9 mouse cellular contexts compared by ENCODE assay signal in the genomic region with DNA sequence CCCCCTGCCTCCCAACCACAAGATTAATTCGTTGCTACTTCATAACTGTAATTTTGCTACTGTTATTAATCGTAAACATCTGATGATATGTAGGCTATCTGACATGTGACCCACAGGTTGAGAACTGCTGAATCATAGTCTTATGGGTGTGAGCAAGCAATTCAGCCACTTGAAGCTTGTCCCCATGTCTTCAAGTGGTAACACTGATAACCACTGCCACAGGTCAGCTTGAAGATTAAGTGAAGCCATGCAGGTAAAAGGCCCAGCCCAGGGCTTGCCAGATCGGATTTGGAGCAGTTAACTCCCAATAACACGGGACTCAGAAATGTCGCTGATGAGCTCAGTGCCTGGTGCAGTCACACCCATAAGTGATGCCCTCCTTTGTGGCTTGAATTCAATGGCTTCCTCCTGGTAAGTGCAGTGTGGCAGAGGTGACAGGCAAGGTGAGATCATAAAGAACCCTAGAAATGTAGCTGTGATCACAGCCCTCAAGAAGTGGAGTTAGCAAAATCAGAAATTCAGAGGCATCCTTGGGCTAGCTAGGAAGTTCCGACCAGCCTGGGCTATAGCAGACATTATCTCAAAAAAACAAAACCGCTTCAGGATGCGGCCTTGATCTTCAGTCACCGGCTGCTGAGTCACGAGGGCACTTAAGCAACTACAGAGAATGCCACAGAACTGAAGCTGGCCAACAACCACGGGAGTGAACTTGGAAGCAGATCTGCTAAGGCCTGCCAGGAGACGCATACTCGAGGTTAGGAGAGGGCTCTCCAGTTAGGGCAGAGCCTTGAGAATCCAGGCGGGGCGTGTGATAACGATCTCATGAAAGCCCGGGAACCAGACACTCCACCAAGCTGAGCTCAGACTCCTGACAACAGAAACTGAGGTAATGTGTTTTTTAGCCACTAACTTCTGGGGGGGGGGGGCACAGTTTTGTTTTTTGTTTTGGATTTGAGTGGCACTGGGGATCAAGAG. TPM values are rescaled to one million over a fixed set of nuclear protein-coding genes. Genes with fewer than 3 reads are reported as not detected.
DNase-seq lines count a peak whose midpoint lies in the region; ATAC-seq and TF ChIP-seq lines count a peak whose summit lies in the region.
"Had no signal": no experiment of that assay in that cellular context is flagged by ENCODE, and none has a peak within 500 bp of the region (broad histone marks: within the 10 kb centered on the region; RNA-seq: fewer than 3 reads in every experiment).

No protein-coding gene starts in this region.

- WGBS in kidney, adult 2 months = 53% methylated on average over 17 of the region's 17 CpGs
- 65% methylated on average over 17 of the region's 17 CpGs for WGBS in embryonic facial prominence, embryonic 13.5 days
- 33% methylated on average over 17 of the region's 17 CpGs for WGBS in heart, postnatal 0 days
- 78% methylated on average over 17 of the region's 17 CpGs for WGBS in hindbrain, postnatal 0 days

- H3K36me3 ChIP-seq in kidney, adult 2 months (ENCODE audit: control insufficient read depth, insufficient read depth, low read length) = no peaks in the 10 kb centered on the region
- H3K36me3 ChIP-seq in embryonic facial prominence, embryonic 13.5 days = peaks cover 13% of the 10 kb centered on the region
- H3K36me3 ChIP-seq in heart, postnatal 0 days (replicated peaks; ENCODE audit: control insufficient read depth, insufficient read depth, low read length) = no peaks in the 10 kb centered on the region
- H3K36me3 ChIP-seq in hindbrain, postnatal 0 days (ENCODE audit: insufficient read depth, low read length) = no peaks in the 10 kb centered on the region

- H3K4me3 ChIP-seq in kidney, adult 2 months (ENCODE audit: insufficient read depth, low read depth, low read length) = no peak overlapping the region
- H3K4me3 ChIP-seq in embryonic facial prominence, embryonic 13.5 days = no peak overlapping the region
- no peak overlapping the region for H3K4me3 ChIP-seq in heart, postnatal 0 days (ENCODE audit: low read depth, low read length)
- no peak overlapping the region for H3K4me3 ChIP-seq in hindbrain, postnatal 0 days (ENCODE audit: low read length)
- H3K4me3 ChIP-seq: limb, embryonic 15.5 days had no signal

- DNase-seq in kidney, adult 2 months = peak; percentile 77
- no peak for DNase-seq in kidney, postnatal 10 days
- peak; percentile 20 for DNase-seq in heart, postnatal 0 days (ENCODE audit: low spot score)
- peak; percentile 88 for DNase-seq in lung, postnatal 10 days
- peak; percentile 52 for DNase-seq in urinary bladder, postnatal 25 days (ENCODE audit: low spot score)
- DNase-seq in hindbrain, postnatal 0 days (ENCODE audit: low spot score) = no peak
- DNase-seq in layer of hippocampus, postnatal 36 days = no peak

- TF ChIP-seq POLR2A in kidney, adult 2 months (IDR thresholded peaks at IDR 0.05; ENCODE audit: low read depth, low read length) = no peak

- TF ChIP-seq EP300 in heart, postnatal 0 days (IDR thresholded peaks at IDR 0.05; ENCODE audit: low read depth) = no peak

- TF ChIP-seq CTCF in kidney, adult 2 months (conservative IDR thresholded peaks at IDR 0.05; ENCODE audit: insufficient read depth, insufficient read length, low read depth, low read length) = no peak
- TF ChIP-seq CTCF in heart, postnatal 0 days (IDR thresholded peaks at IDR 0.05; ENCODE audit: low read depth) = no peak
- no peak for TF ChIP-seq CTCF in hindbrain, postnatal 0 days (IDR thresholded peaks at IDR 0.05; ENCODE audit: low read depth)

- no peak for ATAC-seq in embryonic facial prominence, embryonic 13.5 days (ENCODE audit: insufficient number of reproducible peaks, insufficient read depth, low FRiP score, low TSS enrichment, low read depth)
- ATAC-seq in heart, postnatal 0 days (ENCODE audit: insufficient read depth, low read depth) = no peak
- ATAC-seq in hindbrain, postnatal 0 days = no peak

- no peaks in the 10 kb centered on the region; the same call in 1 of the 2 replicates for H3K4me1 ChIP-seq in kidney, adult 2 months (ENCODE audit: control insufficient read depth, insufficient read depth, low read length)
- 0 out of 2 replicates have a peak, but pooled peaks cover 6% of the 10 kb centered on the region for H3K4me1 ChIP-seq in embryonic facial prominence, embryonic 13.5 days
- peaks cover 13% of the 10 kb centered on the region for H3K4me1 ChIP-seq in heart, postnatal 0 days (ENCODE audit: control insufficient read depth, insufficient read depth)
- no peaks in the 10 kb centered on the region for H3K4me1 ChIP-seq in hindbrain, postnatal 0 days (ENCODE audit: insufficient read depth, low read length)

- peak overlapping the region; percentile 17; the same call in 1 of the 2 replicates for H3K27ac ChIP-seq in kidney, adult 2 months (ENCODE audit: insufficient read depth, low read depth, low read length)
- peak overlapping the region; percentile 55; the same call in 1 of the 2 replicates for H3K27ac ChIP-seq in embryonic facial prominence, embryonic 13.5 days
- peak overlapping the region; percentile 1; the same call in 1 of the 2 replicates for H3K27ac ChIP-seq in heart, postnatal 0 days (ENCODE audit: low read depth)
- no peak overlapping the region for H3K27ac ChIP-seq in hindbrain, postnatal 0 days
- H3K27ac ChIP-seq: limb, embryonic 15.5 days had no signal

- no peak overlapping the region for H3K9ac ChIP-seq in embryonic facial prominence, embryonic 13.5 days
- H3K9ac ChIP-seq in heart, postnatal 0 days (replicated peaks; ENCODE audit: low read depth, low read length) = no peak overlapping the region
- H3K9ac ChIP-seq in hindbrain, postnatal 0 days (replicated peaks; ENCODE audit: low read length) = no peak overlapping the region
- H3K9ac ChIP-seq: limb, embryonic 15.5 days had no signal

- no peaks in the 10 kb centered on the region for H3K9me3 ChIP-seq in embryonic facial prominence, embryonic 13.5 days
- no peaks in the 10 kb centered on the region for H3K9me3 ChIP-seq in heart, postnatal 0 days (replicated peaks; ENCODE audit: control insufficient read depth, low read length)
- no peaks in the 10 kb centered on the region for H3K9me3 ChIP-seq in hindbrain, postnatal 0 days (ENCODE audit: low read length)
- H3K9me3 ChIP-seq: limb, embryonic 15.5 days had no signal

- H3K27me3 ChIP-seq in kidney, adult 2 months (replicated peaks; ENCODE audit: control insufficient read depth, insufficient read depth, low read length) = no peaks in the 10 kb centered on the region
- H3K27me3 ChIP-seq in embryonic facial prominence, embryonic 13.5 days = no peaks in the 10 kb centered on the region
- H3K27me3 ChIP-seq in heart, postnatal 0 days (ENCODE audit: control insufficient read depth, insufficient read depth, low read length) = no peaks in the 10 kb centered on the region
- H3K27me3 ChIP-seq in hindbrain, postnatal 0 days (ENCODE audit: insufficient read depth, low read length) = no peaks in the 10 kb centered on the region
- H3K27me3 ChIP-seq: limb, embryonic 15.5 days had no signal

- H3K4me2 ChIP-seq in embryonic facial prominence, embryonic 13.5 days = no peak overlapping the region
- H3K4me2 ChIP-seq in heart, postnatal 0 days (ENCODE audit: low read depth, low read length) = no peak overlapping the region
- no peak overlapping the region for H3K4me2 ChIP-seq in hindbrain, postnatal 0 days (ENCODE audit: low read depth, low read length)
- H3K4me2 ChIP-seq: limb, embryonic 15.5 days had no signal

RNA-seq across cellular contexts. Expression of a gene that starts 46.7 kb away (rescaled TPM):
- polyA plus RNA-seq in kidney, adult 2 months (2012; rRNA removed) = 26.4 and 46.5 TPM in 2 replicates
- polyA plus RNA-seq in embryonic facial prominence, embryonic 13.5 days (2015; fragmentation: Nextera tagmentation; extraction: Ambion mirVana) = 2.3 and 4.6 TPM in 2 replicates
- 45.0 and 46.6 TPM in 2 replicates for total RNA-seq in heart, postnatal 0 days (2014; rRNA removed; ENCODE audit: low replicate concordance)
- polyA plus RNA-seq in heart, postnatal 0 days (2015; fragmentation: Nextera tagmentation; extraction: Ambion mirVana) = 6.7 and 7.9 TPM in 2 replicates
- total RNA-seq in hindbrain, postnatal 0 days (2014; rRNA removed) = 5.2 and 6.3 TPM in 2 replicates
- polyA plus RNA-seq in hindbrain, postnatal 0 days (2015; fragmentation: Nextera tagmentation; extraction: Ambion mirVana) = 0.59 TPM in 1 of 2 replicates, not detected in the other
- total RNA-seq in layer of hippocampus, postnatal 36 days (2021) = 10 to 100 TPM; 55.8 to 62.3 TPM

RNA-seq across cellular contexts. Expression of a gene that starts 54.2 kb away (rescaled TPM):
- 0.03 and 0.07 TPM in 2 replicates for polyA plus RNA-seq in kidney, adult 2 months (2012; rRNA removed)
- polyA plus RNA-seq in embryonic facial prominence, embryonic 13.5 days (2015; fragmentation: Nextera tagmentation; extraction: Ambion mirVana) = 2.0 and 2.8 TPM in 2 replicates
- 0.57 TPM in 1 of 2 replicates, not detected in the other for total RNA-seq in heart, postnatal 0 days (2014; rRNA removed; ENCODE audit: low replicate concordance)
- polyA plus RNA-seq in heart, postnatal 0 days (2015; fragmentation: Nextera tagmentation; extraction: Ambion mirVana) = 0.23 and 0.45 TPM in 2 replicates
- 1.8 and 2.0 TPM in 2 replicates for total RNA-seq in hindbrain, postnatal 0 days (2014; rRNA removed)
- polyA plus RNA-seq in hindbrain, postnatal 0 days (2015; fragmentation: Nextera tagmentation; extraction: Ambion mirVana) = 0.77 and 0.88 TPM in 2 replicates
- total RNA-seq in layer of hippocampus, postnatal 36 days (2021) = 1 to 10 TPM; 1.5 to 1.9 TPM

RNA-seq across cellular contexts. Expression of a gene that starts 59.4 kb away (rescaled TPM):
- polyA plus RNA-seq in kidney, adult 2 months (2012; rRNA removed) = 8.0 and 10.3 TPM in 2 replicates
- 12.9 and 13.3 TPM in 2 replicates for polyA plus RNA-seq in embryonic facial prominence, embryonic 13.5 days (2015; fragmentation: Nextera tagmentation; extraction: Ambion mirVana)
- total RNA-seq in heart, postnatal 0 days (2014; rRNA removed; ENCODE audit: low replicate concordance) = 0.66 and 26.8 TPM in 2 replicates
- polyA plus RNA-seq in heart, postnatal 0 days (2015; fragmentation: Nextera tagmentation; extraction: Ambion mirVana) = 38.7 and 40.1 TPM in 2 replicates
- total RNA-seq in hindbrain, postnatal 0 days (2014; rRNA removed) = 0.63 TPM in 1 of 2 replicates, not detected in the other
- 2.9 and 3.9 TPM in 2 replicates for polyA plus RNA-seq in hindbrain, postnatal 0 days (2015; fragmentation: Nextera tagmentation; extraction: Ambion mirVana)
- 1 to 10 TPM; 3.1 to 4.7 TPM for total RNA-seq in layer of hippocampus, postnatal 36 days (2021)

Comparison
In these comparisons a context has a peak if more than half of its experiments do, and no peak if none do; other contexts are left out.
1. DNase-seq: peak in kidney, adult 2 months (single experiment), heart, postnatal 0 days (single experiment), lung, postnatal 10 days (single experiment) and urinary bladder, postnatal 25 days (single experiment); none in kidney, postnatal 10 days (single experiment), hindbrain, postnatal 0 days (single experiment) and layer of hippocampus, postnatal 36 days (0 of 2).